Mouse (Mus musculus): ENCODE data around the gene Thada.

DNA sequence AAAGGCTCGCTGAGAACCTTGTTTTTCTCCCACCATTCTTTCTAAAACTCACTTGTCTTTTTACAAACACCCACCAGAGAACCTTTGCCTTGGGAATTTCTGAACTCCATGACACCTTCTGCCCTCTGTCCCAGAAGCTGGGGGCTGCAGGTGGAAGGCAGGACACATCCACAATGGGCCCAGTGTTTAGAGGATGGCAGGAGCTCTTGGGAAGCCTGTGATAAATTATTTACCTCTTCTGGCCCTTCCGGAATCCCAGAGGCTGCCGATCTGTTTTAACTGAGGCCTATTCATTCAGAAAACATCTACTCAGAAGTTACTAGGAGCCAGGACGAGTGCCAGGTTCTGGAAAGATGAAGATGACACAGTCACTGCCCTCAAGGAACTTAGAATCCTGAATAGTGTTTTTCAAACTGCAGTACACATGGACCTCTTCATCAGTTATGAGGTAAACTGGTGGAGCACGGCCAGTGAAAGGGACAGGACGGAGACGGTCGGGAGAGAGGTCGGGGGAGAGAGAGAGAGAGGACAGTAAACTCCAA is 209.7 kb downstream of the Thada start:
- no peak for TF ChIP-seq CTCF (IDR thresholded peaks at IDR 0.05; ENCODE audit: borderline replicate concordance, insufficient read depth, low read depth, low read length)
- no peak for TF ChIP-seq POLR2A (IDR thresholded peaks at IDR 0.05; ENCODE audit: borderline replicate concordance, insufficient read depth, low read length)

Data from cerebellum, adult 2 months (tissue).